Mouse (Mus musculus): Measurements from ENCODE around the gene Bud31. TPM values are rescaled to one million over a fixed set of nuclear protein-coding genes. Genes with fewer than 3 reads are reported as not detected.

The Bud31 gene
- polyA plus RNA-seq, 1 experiment, result 30.4 TPM

GRCm38 (mm10) chr5:145138836-145139235 is 1.3 kb upstream of the Bud31 start:
- Histone ChIP-seq H3K27ac (ENCODE audit: insufficient read depth, low read length) (no peak overlapping the region), H3K4me3 (ENCODE audit: extremely low read depth, insufficient read depth, insufficient read length) (peak overlapping the region; percentile 96; the same call in 1 of the 2 replicates), H3K36me3 (ENCODE audit: control insufficient read depth, insufficient read depth, low read length) (peaks cover 22% of the 10 kb centered on the region), H3K27me3 (ENCODE audit: control insufficient read depth, insufficient read depth, low read length) (no peaks in the 10 kb centered on the region), H3K4me1 (ENCODE audit: control insufficient read depth, insufficient read depth, insufficient read length) (no peaks in the 10 kb centered on the region; the same call in 1 of the 2 replicates)
- no peak for DNase-seq (ENCODE audit: low read depth in 1 of 2, low spot score in 2 of 2)
- WGBS, result 11% methylated on average over 6 of the region's 6 CpGs
- no peak for TF ChIP-seq POLR2A (IDR thresholded peaks at IDR 0.05; ENCODE audit: low read depth, low read length)
- TF ChIP-seq CTCF (IDR thresholded peaks at IDR 0.05; ENCODE audit: extremely low read depth, insufficient read depth, insufficient read length, insufficient replicate concordance), result no peak

DNA sequence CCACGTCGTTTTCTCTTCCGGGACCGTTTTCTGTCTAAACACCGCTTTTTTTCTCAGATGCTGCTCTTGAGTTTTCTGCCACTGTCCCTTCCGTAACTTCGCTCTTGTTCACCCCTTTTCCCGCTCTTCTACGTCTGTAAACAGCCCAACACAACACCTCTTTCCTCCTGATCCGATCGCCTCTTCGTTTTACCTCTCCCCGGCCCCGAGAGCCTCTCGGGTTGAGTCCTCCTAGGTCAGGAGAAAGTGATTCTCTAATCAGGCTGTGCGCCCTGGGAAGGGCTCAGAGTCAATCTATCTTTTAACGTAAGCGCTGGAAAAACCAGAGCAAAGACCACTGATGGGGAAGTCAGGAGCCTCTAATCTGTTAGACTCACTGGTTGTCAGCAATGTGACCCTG is 449 bp downstream of the Bud31 start:
- no peak for DNase-seq (ENCODE audit: low read depth in 1 of 2, low spot score in 2 of 2)
- WGBS, result under 1% methylated on average over 18 of the region's 18 CpGs
- H3K27me3 ChIP-seq (ENCODE audit: control insufficient read depth, insufficient read depth, low read length), result no peaks in the 10 kb centered on the region
- TF ChIP-seq CTCF (IDR thresholded peaks at IDR 0.05; ENCODE audit: extremely low read depth, insufficient read depth, insufficient read length, insufficient replicate concordance) (no peak), POLR2A (IDR thresholded peaks at IDR 0.05; ENCODE audit: low read depth, low read length) (no peak)
- peak overlapping the region; percentile 96 for H3K27ac ChIP-seq (ENCODE audit: insufficient read depth, low read length)
- H3K36me3 ChIP-seq (ENCODE audit: control insufficient read depth, insufficient read depth, low read length), result peaks cover 21% of the 10 kb centered on the region
- H3K4me1 ChIP-seq (ENCODE audit: control insufficient read depth, insufficient read depth, insufficient read length), result no peaks in the 10 kb centered on the region; the same call in 1 of the 2 replicates
- H3K4me3 ChIP-seq (ENCODE audit: extremely low read depth, insufficient read depth, insufficient read length), result peak overlapping the region; percentile 96

GRCm38 (mm10) chr5:145147748-145148147 is 7.6 kb downstream of the Bud31 start:
- 91% methylated on average over 5 of the region's 5 CpGs for WGBS
- no peak overlapping the region for H3K27ac ChIP-seq (ENCODE audit: insufficient read depth, low read length)
- peaks cover 66% of the 10 kb centered on the region for H3K36me3 ChIP-seq (ENCODE audit: control insufficient read depth, insufficient read depth, low read length)

DNA sequence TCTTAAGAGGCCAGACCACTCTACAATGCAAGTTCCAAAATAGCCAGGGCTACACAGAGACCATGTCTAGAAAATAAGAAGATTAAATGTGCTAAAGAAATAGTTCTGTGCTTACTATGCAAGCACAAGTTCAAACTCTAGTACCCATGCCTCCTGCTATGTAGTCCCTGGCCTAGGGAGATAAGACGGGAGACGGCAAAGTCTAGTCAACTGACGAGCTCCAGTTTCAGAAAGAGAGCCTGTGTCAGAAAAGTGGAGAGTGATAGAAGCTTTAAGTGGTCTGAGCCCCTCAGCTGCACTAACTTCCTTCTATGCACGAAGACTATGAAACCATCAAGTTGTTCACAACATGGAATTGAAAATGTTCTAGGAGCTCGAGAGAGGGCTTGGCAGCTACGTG is 9.1 kb downstream of the Bud31 start:
- TF ChIP-seq POLR2A (IDR thresholded peaks at IDR 0.05; ENCODE audit: low read depth, low read length) (no peak), CTCF (IDR thresholded peaks at IDR 0.05; ENCODE audit: extremely low read depth, insufficient read depth, insufficient read length, insufficient replicate concordance) (no peak)
- no peak overlapping the region for H3K27ac ChIP-seq (ENCODE audit: insufficient read depth, low read length)
- H3K27me3 ChIP-seq (ENCODE audit: control insufficient read depth, insufficient read depth, low read length), result no peaks in the 10 kb centered on the region
- no peak overlapping the region for H3K4me3 ChIP-seq (ENCODE audit: extremely low read depth, insufficient read depth, insufficient read length)
- no peak for DNase-seq (ENCODE audit: low read depth in 1 of 2, low spot score in 2 of 2)
- 86% methylated on average over 6 of the region's 6 CpGs for WGBS
- no peaks in the 10 kb centered on the region for H3K4me1 ChIP-seq (ENCODE audit: control insufficient read depth, insufficient read depth, insufficient read length)
- H3K36me3 ChIP-seq (ENCODE audit: control insufficient read depth, insufficient read depth, low read length), result peaks cover 62% of the 10 kb centered on the region

More at GRCm38 (mm10) chr5:145147748-145148147, 7.6 kb downstream of the Bud31 start:
- DNase-seq (ENCODE audit: low read depth in 1 of 2, low spot score in 2 of 2), result no peak
- H3K4me1 ChIP-seq (ENCODE audit: control insufficient read depth, insufficient read depth, insufficient read length), result no peaks in the 10 kb centered on the region
- no peak for TF ChIP-seq POLR2A (IDR thresholded peaks at IDR 0.05; ENCODE audit: low read depth, low read length)
- TF ChIP-seq CTCF (IDR thresholded peaks at IDR 0.05; ENCODE audit: extremely low read depth, insufficient read depth, insufficient read length, insufficient replicate concordance), result no peak
- H3K4me3 ChIP-seq (ENCODE audit: extremely low read depth, insufficient read depth, insufficient read length), result no peak overlapping the region
- no peaks in the 10 kb centered on the region for H3K27me3 ChIP-seq (ENCODE audit: control insufficient read depth, insufficient read depth, low read length)

- Histone ChIP-seq H3K27me3 (ENCODE audit: control insufficient read depth, insufficient read depth, low read length) (no peaks in the 10 kb centered on the region), H3K4me1 (ENCODE audit: control insufficient read depth, insufficient read depth, insufficient read length) (no peaks in the 10 kb centered on the region), H3K4me3 (ENCODE audit: extremely low read depth, insufficient read depth, insufficient read length) (no peak overlapping the region), H3K27ac (ENCODE audit: insufficient read depth, low read length) (no peak overlapping the region), H3K36me3 (ENCODE audit: control insufficient read depth, insufficient read depth, low read length) (peaks cover 57% of the 10 kb centered on the region)
- 87% methylated on average over 5 of the region's 5 CpGs for WGBS
- TF ChIP-seq POLR2A (IDR thresholded peaks at IDR 0.05; ENCODE audit: low read depth, low read length), result no peak
- TF ChIP-seq CTCF (IDR thresholded peaks at IDR 0.05; ENCODE audit: extremely low read depth, insufficient read depth, insufficient read length, insufficient replicate concordance), result no peak
- no peak for DNase-seq (ENCODE audit: low read depth in 1 of 2, low spot score in 2 of 2)
Measured at GRCm38 (mm10) chr5:145152690-145153089, 12.5 kb downstream of the Bud31 start.

- DNase-seq (ENCODE audit: low read depth in 1 of 2, low spot score in 2 of 2), result no peak
- no peaks in the 10 kb centered on the region for H3K27me3 ChIP-seq (ENCODE audit: control insufficient read depth, insufficient read depth, low read length)
- WGBS, result 96% methylated on average over 14 of the region's 14 CpGs
- peaks cover 30% of the 10 kb centered on the region for H3K36me3 ChIP-seq (ENCODE audit: control insufficient read depth, insufficient read depth, low read length)
- no peak overlapping the region for H3K27ac ChIP-seq (ENCODE audit: insufficient read depth, low read length)
- no peak overlapping the region for H3K4me3 ChIP-seq (ENCODE audit: extremely low read depth, insufficient read depth, insufficient read length)
- H3K4me1 ChIP-seq (ENCODE audit: control insufficient read depth, insufficient read depth, insufficient read length), result peaks cover 5% of the 10 kb centered on the region; the same call in 1 of the 2 replicates
- TF ChIP-seq POLR2A (IDR thresholded peaks at IDR 0.05; ENCODE audit: low read depth, low read length), result no peak
- TF ChIP-seq CTCF (IDR thresholded peaks at IDR 0.05; ENCODE audit: extremely low read depth, insufficient read depth, insufficient read length, insufficient replicate concordance), result no peak
Measured at GRCm38 (mm10) chr5:145161361-145161760, 21.2 kb downstream of the Bud31 start.

DNA sequence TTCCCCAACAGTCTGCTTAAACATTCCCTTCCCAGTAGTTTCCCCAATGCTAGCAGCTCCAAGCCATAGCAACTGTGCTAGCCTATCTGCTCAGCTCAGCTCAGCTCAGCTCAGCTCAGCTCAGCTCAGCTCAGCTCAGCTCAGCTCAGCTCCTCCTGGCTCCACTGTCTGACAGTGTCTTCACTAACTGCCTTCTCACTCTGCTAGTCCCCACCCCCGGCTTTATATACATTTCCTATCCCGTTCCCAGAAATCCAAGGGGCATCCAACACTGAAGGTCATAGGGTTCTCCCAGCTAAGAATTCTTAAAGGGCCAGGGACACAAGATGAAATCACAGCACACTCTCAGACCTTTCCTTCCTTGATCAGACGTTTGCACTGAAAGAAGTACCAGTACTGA is 24.5 kb downstream of the Bud31 start:
- Histone ChIP-seq H3K27me3 (ENCODE audit: control insufficient read depth, insufficient read depth, low read length) (no peaks in the 10 kb centered on the region), H3K4me1 (ENCODE audit: control insufficient read depth, insufficient read depth, insufficient read length) (peaks cover 9% of the 10 kb centered on the region; the same call in 1 of the 2 replicates), H3K4me3 (ENCODE audit: extremely low read depth, insufficient read depth, insufficient read length) (no peak overlapping the region), H3K36me3 (ENCODE audit: control insufficient read depth, insufficient read depth, low read length) (peaks cover 14% of the 10 kb centered on the region), H3K27ac (ENCODE audit: insufficient read depth, low read length) (no peak overlapping the region)
- 87% methylated on average over 3 of the region's 3 CpGs for WGBS
- no peak for DNase-seq (ENCODE audit: low read depth in 1 of 2, low spot score in 2 of 2)
- TF ChIP-seq POLR2A (IDR thresholded peaks at IDR 0.05; ENCODE audit: low read depth, low read length) (no peak), CTCF (IDR thresholded peaks at IDR 0.05; ENCODE audit: extremely low read depth, insufficient read depth, insufficient read length, insufficient replicate concordance) (no peak)
